Mouse (Mus musculus): ENCODE measurements around the gene Nr1h4. TPM values are rescaled to one million over a fixed set of nuclear protein-coding genes. Genes with fewer than 3 reads are reported as not detected.

Gene Nr1h4
- polyA plus RNA-seq, 1 experiment from 2014 or later, result not detected

Other genes starting within 250 kb of the Nr1h4 start
- 1.4 and 3.2 TPM in 2 replicates for gene Ano4, start 188.8 kb downstream of the Nr1h4 start, polyA plus RNA-seq (2014; fragmentation: Nextera tagmentation; extraction: Ambion mirVana)
- gene Gas2l3, start 89.6 kb downstream of the Nr1h4 start, polyA plus RNA-seq (2014; fragmentation: Nextera tagmentation; extraction: Ambion mirVana), result 7.4 and 8.0 TPM in 2 replicates
- 0.31 TPM in 1 of 2 replicates, not detected in the other for gene Slc17a8, start 87.7 kb upstream of the Nr1h4 start, polyA plus RNA-seq (2014; fragmentation: Nextera tagmentation; extraction: Ambion mirVana)
- 21.5 and 23.1 TPM in 2 replicates for gene Scyl2, start 152.7 kb upstream of the Nr1h4 start, polyA plus RNA-seq (2014; fragmentation: Nextera tagmentation; extraction: Ambion mirVana)
- 39.5 and 40.3 TPM in 2 replicates for gene Actr6, start 198.7 kb upstream of the Nr1h4 start, polyA plus RNA-seq (2014; fragmentation: Nextera tagmentation; extraction: Ambion mirVana)
- gene Uhrf1bp1l, start 211.4 kb upstream of the Nr1h4 start, polyA plus RNA-seq (2014; fragmentation: Nextera tagmentation; extraction: Ambion mirVana), result 27.6 and 31.6 TPM in 2 replicates